8 mouse cellular contexts compared by ENCODE assay signal in the genomic region with DNA sequence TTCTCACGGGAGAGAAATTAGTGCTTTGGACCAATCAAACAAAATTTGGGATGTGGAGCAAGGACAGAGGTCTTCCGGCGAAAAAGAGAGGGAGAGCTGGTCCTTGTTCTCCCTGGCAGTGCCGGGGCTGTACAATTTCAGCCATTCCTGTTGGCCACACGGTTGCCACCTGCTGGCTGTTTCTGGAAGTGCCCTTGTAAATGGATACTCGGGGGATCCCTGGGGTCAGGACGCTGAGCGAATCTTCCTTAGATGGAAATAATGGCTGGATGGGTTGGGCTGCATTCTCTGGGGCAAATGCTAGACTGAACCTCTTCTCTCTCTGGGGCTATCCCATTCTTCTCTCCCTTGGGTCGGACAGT. TPM values are rescaled to one million over a fixed set of nuclear protein-coding genes. Genes with fewer than 3 reads are reported as not detected.
DNase-seq lines count a peak whose midpoint lies in the region; ATAC-seq lines count a peak whose summit lies in the region.

No protein-coding gene starts in this region.

- H3K9ac ChIP-seq in hindbrain, embryonic 11.5 days (ENCODE audit: low read depth, low read length) = peak overlapping the region; percentile 40

- H3K4me2 ChIP-seq in hindbrain, embryonic 11.5 days (replicated peaks; ENCODE audit: low read depth, low read length) = peak overlapping the region; percentile 85

- H3K27me3 ChIP-seq in hindbrain, embryonic 11.5 days (ENCODE audit: control insufficient read depth, insufficient read depth, low read length) = peaks cover 4% of the 10 kb centered on the region; the same call in 1 of the 2 replicates

- peak; percentile 69 for ATAC-seq in hindbrain, embryonic 11.5 days (ENCODE audit: low FRiP score)

- 0 out of 2 replicates have a peak, but pooled peaks cover 2% of the 10 kb centered on the region for H3K4me1 ChIP-seq in hindbrain, embryonic 11.5 days (replicated peaks; ENCODE audit: control insufficient read depth, insufficient read depth, low read length)

- peak overlapping the region; percentile 47 for H3K4me3 ChIP-seq in hindbrain, embryonic 11.5 days (ENCODE audit: low read depth, low read length)

- 3% methylated on average over 9 of the region's 9 CpGs for WGBS in hindbrain, embryonic 11.5 days

- no peak overlapping the region for H3K27ac ChIP-seq in hindbrain, embryonic 11.5 days (ENCODE audit: low read depth, low read length)

- H3K9me3 ChIP-seq in hindbrain, embryonic 11.5 days (ENCODE audit: control insufficient read depth, low read length) = no peaks in the 10 kb centered on the region

- H3K36me3 ChIP-seq in hindbrain, embryonic 11.5 days (ENCODE audit: control insufficient read depth, insufficient read depth, low read length) = no peaks in the 10 kb centered on the region

- DNase-seq in MN1 (ENCODE audit: low spot score) = peak; percentile 90
- DNase-seq in cerebellum, adult 9-10 months = peak; percentile 94
- DNase-seq in frontal cortex, adult 2 months (ENCODE audit: extremely low spot score in 1 of 2, low spot score in 1 of 2) = peak; percentile 76 to 96
- peak; percentile 95 for DNase-seq in hindbrain, embryonic 11.5 days (ENCODE audit: low spot score)
- DNase-seq in layer of hippocampus, postnatal 10 days (ENCODE audit: low spot score in 2 of 2) = peak; percentile 92 to 93
- peak; percentile 92 for DNase-seq in lung, postnatal 10 days
- peak; percentile 81 for DNase-seq in ovary, postnatal 36 days (ENCODE audit: low spot score)
- DNase-seq in thymus, postnatal 14 days = peak; percentile 90

RNA-seq across cellular contexts. Expression of a gene that starts 1.0 kb away (rescaled TPM):
- 16.8 TPM in 2 replicates for polyA plus RNA-seq in frontal cortex, adult 2 months (2012; rRNA removed)
- 6.5 and 8.9 TPM in 2 replicates for polyA plus RNA-seq in hindbrain, embryonic 11.5 days (2014; fragmentation: Nextera tagmentation; extraction: Ambion mirVana)
- 10 to 100 TPM; 26.1 to 26.3 TPM for total RNA-seq in layer of hippocampus, postnatal 10 days (2021)

RNA-seq across cellular contexts. Expression of a gene that starts 24.3 kb away (rescaled TPM):
- polyA plus RNA-seq in frontal cortex, adult 2 months (2012; rRNA removed) = 3,321 and 3,429 TPM in 2 replicates
- 3,694 and 3,897 TPM in 2 replicates for polyA plus RNA-seq in hindbrain, embryonic 11.5 days (2014; fragmentation: Nextera tagmentation; extraction: Ambion mirVana)
- 1,000 to 10,000 TPM; 1,541 to 1,698 TPM for total RNA-seq in layer of hippocampus, postnatal 10 days (2021)

RNA-seq across cellular contexts. Expression of a gene that starts 36.2 kb away (rescaled TPM):
- polyA plus RNA-seq in frontal cortex, adult 2 months (2012; rRNA removed) = 61.0 and 66.1 TPM in 2 replicates
- polyA plus RNA-seq in hindbrain, embryonic 11.5 days (2014; fragmentation: Nextera tagmentation; extraction: Ambion mirVana) = 44.2 and 50.0 TPM in 2 replicates
- 10 to 100 TPM; 41.5 to 44.4 TPM for total RNA-seq in layer of hippocampus, postnatal 10 days (2021)
